Mouse (Mus musculus) MEL (cell line): ENCODE data around the gene Ogg1. TPM values are rescaled to one million over a fixed set of nuclear protein-coding genes. Genes with fewer than 3 reads are reported as not detected.
A peak's percentile ranks its signal among the peaks of the same experiment; 100 is the strongest.

ENCODE experiments used
- DNase-seq: peaks from one replicate; pipeline ENCODE4 v3.0.0; 2011; ENCODE audit warnings: low read depth, low spot score
- H3K27ac ChIP-seq: 2 replicates; pipeline ENCODE4 v1.5.1; 2012; ENCODE audit warnings: low read depth, mild to moderate bottlenecking, control low read depth, low read length, moderate library complexity; ENCODE audit not compliant: control insufficient read depth
- H3K27me3 ChIP-seq, 2 experiments: fragments of 150-350 bp in 1 of 2; sonication (generic) in 1 of 2; 2 replicates each; pipeline ENCODE4 v1.6.1; 2012; ENCODE audit warnings: low read length in 2 of 2, mild to moderate bottlenecking in 2 of 2, improper control_type of control experiment in 1 of 2, moderate library complexity in 1 of 2; ENCODE audit not compliant: insufficient read depth in 2 of 2, control insufficient read depth in 1 of 2
- H3K36me3 ChIP-seq, 2 experiments: 2 replicates each; pipeline ENCODE4 v1.6.1; 2012 to 2014; ENCODE audit warnings: low read length in 2 of 2, improper control_type of control experiment in 1 of 2, inconsistent platforms in 1 of 2, mild to moderate bottlenecking in 1 of 2; ENCODE audit not compliant: insufficient read depth in 2 of 2, control insufficient read depth in 1 of 2
- H3K4me1 ChIP-seq, 2 experiments: fragments of 150-350 bp in 1 of 2; sonication (generic) in 1 of 2; 2 replicates each; pipeline ENCODE4 v1.6.1; 2012; ENCODE audit warnings: low read length in 2 of 2, improper control_type of control experiment in 1 of 2, mild to moderate bottlenecking in 1 of 2; ENCODE audit not compliant: insufficient read depth in 2 of 2, control insufficient read depth in 1 of 2
- H3K4me3 ChIP-seq, 2 experiments: fragments of 150-350 bp in 1 of 2; sonication (generic) in 1 of 2; 2 replicates each; pipeline ENCODE4 v1.5.1; 2012; ENCODE audit warnings: low read depth in 2 of 2, low read length in 2 of 2, mild to moderate bottlenecking in 2 of 2, moderate library complexity in 2 of 2, control low read depth in 1 of 2, improper control_type of control experiment in 1 of 2; ENCODE audit not compliant: control insufficient read depth in 1 of 2, insufficient read depth in 1 of 2
- H3K79me2 ChIP-seq: 2 replicates; pipeline ENCODE4 v1.6.1; 2012; ENCODE audit warnings: mild to moderate bottlenecking, low read length, moderate library complexity; ENCODE audit not compliant: control insufficient read depth, poor library complexity, insufficient read depth
- H3K9ac ChIP-seq: 2 replicates; pipeline ENCODE4 v1.6.1; 2012; ENCODE audit warnings: low read depth, mild to moderate bottlenecking, control low read depth, low read length, moderate library complexity; ENCODE audit not compliant: control insufficient read depth, poor library complexity, severe bottlenecking
- H3K9me3 ChIP-seq: fragments of 150-350 bp; sonication (generic); replicated peaks from 2 replicates; pipeline ENCODE4 v1.6.1; 2012; ENCODE audit warnings: mild to moderate bottlenecking, low read length, improper control_type of control experiment, moderate library complexity; ENCODE audit not compliant: insufficient read depth
- BHLHE40 ChIP-seq: IDR thresholded peaks from 2 replicates; pipeline ENCODE4 v1.6.1; 2012; ENCODE audit warnings: low read depth, mild to moderate bottlenecking, inconsistent platforms, low read length, improper control_type of control experiment, borderline replicate concordance
- CHD1 ChIP-seq: IDR thresholded peaks from 2 replicates; pipeline ENCODE4 v1.6.1; 2012; ENCODE audit warnings: low read depth, mild to moderate bottlenecking, inconsistent platforms, low read length, improper control_type of control experiment
- CHD2 ChIP-seq: IDR thresholded peaks from 2 replicates; pipeline ENCODE4 v1.6.1; 2011; ENCODE audit warnings: low read length, improper control_type of control experiment
- CTCF ChIP-seq, 3 experiments: IDR thresholded peaks in 2 of 3; conservative IDR thresholded peaks in 1 of 3; 2 replicates each; pipeline ENCODE4 v1.5.1; 2011 to 2012; ENCODE audit warnings: low read length in 3 of 3, low read depth in 2 of 3, mild to moderate bottlenecking in 2 of 3, improper control_type of control experiment in 1 of 3, inconsistent platforms in 1 of 3, mixed read lengths in 1 of 3, moderate library complexity in 1 of 3; ENCODE audit not compliant: control insufficient read depth in 1 of 3, insufficient read depth in 1 of 3, poor library complexity in 1 of 3, severe bottlenecking in 1 of 3
- E2F4 ChIP-seq: IDR thresholded peaks from 2 replicates; pipeline ENCODE4 v1.6.1; 2011; ENCODE audit warnings: low read depth, low read length, improper control_type of control experiment, borderline replicate concordance
- ELF1 ChIP-seq: IDR thresholded peaks from 2 replicates; pipeline ENCODE4 v1.6.1; 2014; ENCODE audit warnings: low read depth, mild to moderate bottlenecking, inconsistent platforms, low read length, improper control_type of control experiment, moderate library complexity
- EP300 ChIP-seq, 2 experiments: IDR thresholded peaks; 2 replicates each; pipeline ENCODE4 v1.6.1; 2011; ENCODE audit warnings: improper control_type of control experiment in 2 of 2, low read length in 2 of 2, low read depth in 1 of 2, mild to moderate bottlenecking in 1 of 2
- ETS1 ChIP-seq: IDR thresholded peaks from 2 replicates; pipeline ENCODE4 v1.6.1; 2012; ENCODE audit warnings: low read depth, mild to moderate bottlenecking, inconsistent platforms, low read length, improper control_type of control experiment, moderate library complexity
- GABPA ChIP-seq: IDR thresholded peaks from 2 replicates; pipeline ENCODE4 v1.6.1; 2012; ENCODE audit warnings: low read depth, mild to moderate bottlenecking, inconsistent platforms, low read length, improper control_type of control experiment, moderate library complexity
- GATA1 ChIP-seq: IDR thresholded peaks from 2 replicates; pipeline ENCODE4 v1.6.1; 2011; ENCODE audit warnings: low read depth, low read length, improper control_type of control experiment
- HCFC1 ChIP-seq: IDR thresholded peaks from 2 replicates; pipeline ENCODE4 v1.6.1; 2012; ENCODE audit warnings: low read depth, mild to moderate bottlenecking, inconsistent platforms, low read length, improper control_type of control experiment, moderate library complexity
- JUND ChIP-seq: IDR thresholded peaks from 2 replicates; pipeline ENCODE4 v1.6.1; 2011; ENCODE audit warnings: low read depth, mild to moderate bottlenecking, improper control_type of control experiment, low read length
- KAT2A ChIP-seq: conservative IDR thresholded peaks from 2 replicates; pipeline ENCODE4 v1.6.1; 2012; ENCODE audit warnings: low read depth, low read length, improper control_type of control experiment, inconsistent platforms
- MAFK ChIP-seq: IDR thresholded peaks from 2 replicates; pipeline ENCODE4 v1.6.1; 2011; ENCODE audit warnings: low read depth, mild to moderate bottlenecking, low read length, improper control_type of control experiment, borderline replicate concordance
- MAX ChIP-seq: IDR thresholded peaks from 2 replicates; pipeline ENCODE4 v1.6.1; 2011; ENCODE audit warnings: low read length, improper control_type of control experiment
- MEF2A ChIP-seq: IDR thresholded peaks from 2 replicates; pipeline ENCODE4 v1.6.1; 2014; ENCODE audit warnings: low read depth, mild to moderate bottlenecking, inconsistent platforms, low read length, improper control_type of control experiment; ENCODE audit not compliant: poor library complexity, insufficient replicate concordance, severe bottlenecking; ENCODE audit errors: extremely low read depth
- MXI1 ChIP-seq: IDR thresholded peaks from 2 replicates; pipeline ENCODE4 v1.6.1; 2011; ENCODE audit warnings: mild to moderate bottlenecking, low read depth, low read length, improper control_type of control experiment
- MYB ChIP-seq: IDR thresholded peaks from 2 replicates; pipeline ENCODE4 v1.6.1; 2011; ENCODE audit warnings: mild to moderate bottlenecking, low read depth, low read length, improper control_type of control experiment
- MYC ChIP-seq: IDR thresholded peaks from 2 replicates; pipeline ENCODE4 v1.6.1; 2011; ENCODE audit warnings: low read depth, mild to moderate bottlenecking, low read length, improper control_type of control experiment, moderate library complexity
- NELFE ChIP-seq: IDR thresholded peaks from 2 replicates; pipeline ENCODE4 v1.6.1; 2011; ENCODE audit warnings: low read depth, low read length, improper control_type of control experiment
- NRF1 ChIP-seq: IDR thresholded peaks from 2 replicates; pipeline ENCODE4 v1.6.1; 2014; ENCODE audit warnings: low read depth, mild to moderate bottlenecking, inconsistent platforms, low read length, improper control_type of control experiment, moderate library complexity; ENCODE audit not compliant: poor library complexity, insufficient read depth, severe bottlenecking
- POLR2A ChIP-seq, 2 experiments: IDR thresholded peaks; 2 replicates each; pipeline ENCODE4 v1.6.1; 2011 to 2012; ENCODE audit warnings: low read length in 2 of 2, mild to moderate bottlenecking in 2 of 2, control low read depth in 1 of 2, improper control_type of control experiment in 1 of 2, low read depth in 1 of 2, moderate library complexity in 1 of 2; ENCODE audit not compliant: control insufficient read depth in 1 of 2, insufficient read depth in 1 of 2, poor library complexity in 1 of 2
- POLR2AphosphoS2 ChIP-seq: IDR thresholded peaks from 2 replicates; pipeline ENCODE4 v1.6.1; 2011; ENCODE audit warnings: low read length, improper control_type of control experiment
- POLR2AphosphoS5 ChIP-seq: IDR thresholded peaks from 2 replicates; pipeline ENCODE4 v1.6.1; 2012; ENCODE audit warnings: low read depth, borderline replicate concordance, mild to moderate bottlenecking, inconsistent platforms, low read length, moderate library complexity, mixed read lengths
- RAD21 ChIP-seq: IDR thresholded peaks from 2 replicates; pipeline ENCODE4 v1.6.1; 2011; ENCODE audit warnings: mild to moderate bottlenecking, low read depth, low read length, improper control_type of control experiment
- SIN3A ChIP-seq: IDR thresholded peaks from 2 replicates; pipeline ENCODE4 v1.6.1; 2012; ENCODE audit warnings: low read length, improper control_type of control experiment, inconsistent platforms
- SMC3 ChIP-seq: IDR thresholded peaks from 2 replicates; pipeline ENCODE4 v1.6.1; 2011; ENCODE audit warnings: low read depth, low read length, improper control_type of control experiment
- TCF12 ChIP-seq: IDR thresholded peaks from 2 replicates; pipeline ENCODE4 v1.6.1; 2014; ENCODE audit warnings: low read depth, mild to moderate bottlenecking, inconsistent platforms, low read length, improper control_type of control experiment, moderate library complexity
- UBTF ChIP-seq: IDR thresholded peaks from 2 replicates; pipeline ENCODE4 v1.6.1; 2012; ENCODE audit warnings: low read depth, mild to moderate bottlenecking, inconsistent platforms, low read length, improper control_type of control experiment, moderate library complexity, borderline replicate concordance; ENCODE audit not compliant: insufficient read depth
- USF1 ChIP-seq: IDR thresholded peaks from 2 replicates; pipeline ENCODE4 v1.6.1; 2014; ENCODE audit warnings: low read depth, mild to moderate bottlenecking, inconsistent platforms, low read length, improper control_type of control experiment, moderate library complexity
- USF2 ChIP-seq, 2 experiments: IDR thresholded peaks; 2 replicates each; pipeline ENCODE4 v1.6.1; 2011 to 2012; ENCODE audit warnings: improper control_type of control experiment in 2 of 2, low read length in 2 of 2, borderline replicate concordance in 1 of 2, inconsistent platforms in 1 of 2, low read depth in 1 of 2, mild to moderate bottlenecking in 1 of 2; ENCODE audit not compliant: insufficient read depth in 1 of 2
- ZKSCAN1 ChIP-seq: IDR thresholded peaks from 2 replicates; pipeline ENCODE4 v1.6.1; 2012; ENCODE audit warnings: low read depth, mild to moderate bottlenecking, inconsistent platforms, low read length, improper control_type of control experiment, moderate library complexity
- ZMIZ1 ChIP-seq: IDR thresholded peaks from 2 replicates; pipeline ENCODE4 v1.6.1; 2012; ENCODE audit warnings: low read depth, mild to moderate bottlenecking, inconsistent platforms, low read length, improper control_type of control experiment, moderate library complexity
- ZNF384 ChIP-seq: IDR thresholded peaks from 2 replicates; pipeline ENCODE4 v1.6.1; 2012; ENCODE audit warnings: low read depth, mild to moderate bottlenecking, inconsistent platforms, low read length, improper control_type of control experiment
- polyA plus RNA-seq, 2 experiments: library from polyadenylated mRNA; stranded (reverse) in 1 of 2; unstranded in 1 of 2; fragments of >175 nt in 1 of 2; fragments of >200 nt in 1 of 2; gene quantifications; 2 replicates each; pipeline versions ENCODE4 v1.2.1 to v1.2.4; 2012; ENCODE audit warnings: low replicate concordance in 2 of 2, low read depth in 1 of 2; ENCODE audit not compliant: insufficient read length in 2 of 2, insufficient read depth in 1 of 2, missing spikeins in 1 of 2
- total RNA-seq: library from RNA; depleted of rRNA; stranded (reverse); fragments of 300-350 nt; gene quantifications from 2 replicates; pipeline ENCODE4 v1.2.3, GENCODE M21; 2012

The Ogg1 gene
- total and polyA plus RNA-seq, 3 experiments: 8.7 to 20.0 TPM; not detected in 1

GRCm38 (mm10) chr6:113301350-113301749 is 25.4 kb upstream of the Ogg1 start (continued):
- TF ChIP-seq USF1: peak; percentile 68
- TF ChIP-seq CHD2: no peak; the same call in 1 of the 2 replicates
- TF ChIP-seq NELFE: peak; percentile 47
- TF ChIP-seq NRF1: no peak
- no peak for TF ChIP-seq CHD1
- no peak for TF ChIP-seq MEF2A
- no peak for TF ChIP-seq RAD21
- no peak; a peak in 1 of 4 replicates for TF ChIP-seq POLR2A (IDR thresholded peaks at IDR 0.05; ENCODE audit: control insufficient read depth in 1 of 2, insufficient read depth in 1 of 2, low read depth in 1 of 2, low read length in 2 of 2, poor library complexity in 1 of 2)
- TF ChIP-seq ELF1: no peak
- TF ChIP-seq SIN3A: peak; percentile 74
- peak; percentile 90 for TF ChIP-seq TCF12

DNA sequence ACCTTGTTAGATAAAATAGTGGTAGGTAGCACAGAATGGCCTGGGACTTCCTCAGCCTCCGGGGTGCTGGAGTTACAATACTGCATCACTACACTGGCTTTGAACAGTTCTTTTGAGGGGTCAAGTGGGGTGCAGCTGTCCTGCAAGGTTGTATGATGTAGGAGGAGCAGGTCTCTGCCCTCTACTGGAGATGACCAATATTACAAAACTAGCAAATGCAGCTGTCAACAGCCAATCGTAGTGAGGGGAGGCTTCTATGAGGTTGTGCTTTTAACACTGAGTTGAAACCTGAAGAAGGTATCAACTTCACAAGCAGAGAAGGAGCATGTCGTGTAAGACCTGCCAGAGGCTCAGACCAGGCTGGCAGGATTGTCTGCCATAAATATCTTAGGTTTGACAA is 24.5 kb upstream of the Ogg1 start:
- H3K36me3 ChIP-seq: peaks cover 0 to 18% of the 10 kb centered on the region in 2 experiments; a peak in 2 of 4 replicates
- peak overlapping the region; percentile 52 for H3K9ac ChIP-seq
- H3K4me3 ChIP-seq: peak overlapping the region; percentile 52 to 60
- peaks cover 24 to 29% of the 10 kb centered on the region in 2 experiments for H3K4me1 ChIP-seq
- H3K27me3 ChIP-seq: no peaks in the 10 kb centered on the region
- H3K27ac ChIP-seq: peak overlapping the region; percentile 68
- no peaks in the 10 kb centered on the region for H3K9me3 ChIP-seq
- peaks cover 4% of the 10 kb centered on the region for H3K79me2 ChIP-seq
- peak; percentile 86 for DNase-seq
- TF ChIP-seq BHLHE40: no peak
- TF ChIP-seq MXI1: no peak
- TF ChIP-seq GABPA: no peak
- TF ChIP-seq GATA1: no peak
- 0 out of 2 replicates have a peak, but pooled peaks have one; percentile 19 for TF ChIP-seq SIN3A
- no peak for TF ChIP-seq JUND
- TF ChIP-seq ZNF384: no peak
- no peak for TF ChIP-seq EP300 (IDR thresholded peaks at IDR 0.05; ENCODE audit: low read depth in 1 of 2, low read length in 2 of 2)
- no peak for TF ChIP-seq MAFK
- TF ChIP-seq ETS1: peak; percentile 40; the same call in 1 of the 2 replicates
- TF ChIP-seq CHD2: no peak
- TF ChIP-seq RAD21: peak; percentile 53
- TF ChIP-seq KAT2A: no peak
- no peak for TF ChIP-seq MAX
- TF ChIP-seq ZKSCAN1: no peak
- TF ChIP-seq TCF12: peak; percentile 19; the same call in 1 of the 2 replicates
- no peak for TF ChIP-seq MYC
- TF ChIP-seq HCFC1: 0 out of 2 replicates have a peak, but pooled peaks have one; percentile 35
- no peak for TF ChIP-seq USF2 (IDR thresholded peaks at IDR 0.05; ENCODE audit: borderline replicate concordance in 1 of 2, insufficient read depth in 1 of 2, low read depth in 1 of 2, low read length in 2 of 2)
- TF ChIP-seq CTCF (IDR thresholded peaks at IDR 0.05 in 2 of 3, conservative IDR thresholded peaks at IDR 0.05 in 1 of 3; ENCODE audit: control insufficient read depth in 1 of 3, insufficient read depth in 1 of 3, low read depth in 2 of 3, low read length in 3 of 3, poor library complexity in 1 of 3, severe bottlenecking in 1 of 3): peak; percentile 3 to 67 (median 30); a peak in 5 of 6 replicates
- TF ChIP-seq NELFE: no peak
- TF ChIP-seq POLR2AphosphoS2: no peak
- TF ChIP-seq CHD1: no peak
- no peak for TF ChIP-seq UBTF
- TF ChIP-seq SMC3: peak; percentile 61
- TF ChIP-seq ZMIZ1: no peak
- TF ChIP-seq ELF1: no peak
- no peak for TF ChIP-seq USF1
- no peak for TF ChIP-seq POLR2AphosphoS5
- TF ChIP-seq MYB: no peak
- TF ChIP-seq E2F4: no peak
